In the genomic region with DNA sequence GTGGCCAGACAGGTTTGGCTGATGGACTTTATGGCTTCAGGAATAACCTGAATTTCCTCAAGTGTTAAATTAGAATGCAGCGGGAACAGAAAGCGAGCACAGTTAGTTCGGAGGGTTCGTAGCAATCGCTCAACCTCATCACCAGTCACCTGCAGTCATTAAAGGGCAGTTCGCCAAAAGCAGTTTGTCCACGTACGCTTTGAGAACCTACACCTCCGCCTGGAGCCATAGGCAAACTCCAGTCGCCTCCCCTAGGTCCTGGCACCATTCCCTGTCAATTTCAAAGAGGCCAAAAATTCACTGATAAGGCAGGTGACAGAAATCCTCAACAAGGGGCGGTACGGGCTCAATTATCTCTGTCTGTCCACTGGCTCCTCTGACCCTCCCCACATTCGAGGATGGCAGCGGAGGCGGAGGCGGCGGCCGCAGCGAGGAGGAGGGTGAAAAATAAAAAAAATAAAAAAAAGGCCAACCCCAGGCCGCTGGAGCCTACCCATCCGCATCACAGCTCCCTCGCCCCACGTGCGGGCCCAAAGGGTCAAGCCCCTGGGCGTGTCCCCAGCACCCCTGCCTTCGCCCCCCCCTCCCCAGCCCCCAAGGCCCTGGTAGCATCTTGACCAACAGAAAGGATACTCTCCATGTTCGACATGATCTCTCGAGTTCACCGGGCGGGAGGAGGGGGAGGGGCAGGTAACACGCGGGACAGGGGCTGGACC, we compare ENCODE assay signal across 8 mouse cellular contexts. TPM values are rescaled to one million over a fixed set of nuclear protein-coding genes. Genes with fewer than 3 reads are reported as not detected.
A peak's percentile ranks its signal among the peaks of the same experiment; 100 is the strongest.
DNase-seq lines count a peak whose midpoint lies in the region; ATAC-seq and TF ChIP-seq lines count a peak whose summit lies in the region.

No protein-coding gene starts in this region.

- ATAC-seq in embryonic facial prominence, embryonic 13.5 days (ENCODE audit: insufficient number of reproducible peaks, insufficient read depth, low FRiP score, low TSS enrichment, low read depth) = no peak; the same call in 1 of the 2 replicates
- ATAC-seq in heart, embryonic 14.5 days (ENCODE audit: insufficient number of reproducible peaks, insufficient read depth, low FRiP score, low read depth) = peak; percentile 81
- peak; percentile 76 for ATAC-seq in kidney, postnatal 0 days (replicated peaks; ENCODE audit: low FRiP score, low read depth)
- ATAC-seq in liver, embryonic 16.5 days (ENCODE audit: low read depth) = peak; percentile 65
- ATAC-seq in neural tube, embryonic 13.5 days (ENCODE audit: low read depth) = peak; percentile 83
- no peak for ATAC-seq in inflammation-experienced regulatory T-cells, adult 6 months

- DNase-seq in T-cell, adult 2 months (ENCODE audit: low spot score) = peak; percentile 2
- peak; percentile 32 for DNase-seq in kidney, postnatal 0 days (ENCODE audit: low spot score)

- WGBS in embryonic facial prominence, embryonic 13.5 days = 29% methylated on average over 32 of the region's 32 CpGs
- 19% methylated on average over 32 of the region's 32 CpGs for WGBS in heart, embryonic 14.5 days
- 31% methylated on average over 32 of the region's 32 CpGs for WGBS in kidney, postnatal 0 days
- WGBS in liver, embryonic 16.5 days (ENCODE audit: insufficient replicate concordance) = 23% methylated on average over 32 of the region's 32 CpGs
- WGBS in neural tube, embryonic 13.5 days = 17% methylated on average over 32 of the region's 32 CpGs

- H3K27ac ChIP-seq in embryonic facial prominence, embryonic 13.5 days = no peak overlapping the region
- H3K27ac ChIP-seq in heart, embryonic 14.5 days (replicated peaks in 1 of 2; ENCODE audit: control insufficient read depth in 1 of 2, insufficient read depth in 1 of 2, low read depth in 2 of 2, low read length in 2 of 2) = peak overlapping the region; percentile 60 to 79
- peak overlapping the region; percentile 47; the same call in 1 of the 2 replicates for H3K27ac ChIP-seq in kidney, postnatal 0 days
- H3K27ac ChIP-seq in liver, embryonic 16.5 days (ENCODE audit: low read length) = peak overlapping the region; percentile 41; the same call in 1 of the 2 replicates
- H3K27ac ChIP-seq in neural tube, embryonic 13.5 days (replicated peaks) = peak overlapping the region; percentile 33

- peak overlapping the region; percentile 74 for H3K9ac ChIP-seq in embryonic facial prominence, embryonic 13.5 days
- peak overlapping the region; percentile 76 for H3K9ac ChIP-seq in heart, embryonic 14.5 days (ENCODE audit: low read length)
- peak overlapping the region; percentile 68 for H3K9ac ChIP-seq in kidney, postnatal 0 days (ENCODE audit: low read depth, low read length)
- peak overlapping the region; percentile 76 for H3K9ac ChIP-seq in liver, embryonic 16.5 days (ENCODE audit: low read depth, low read length)
- H3K9ac ChIP-seq in neural tube, embryonic 13.5 days = peak overlapping the region; percentile 76

- no peaks in the 10 kb centered on the region for H3K9me3 ChIP-seq in embryonic facial prominence, embryonic 13.5 days
- no peaks in the 10 kb centered on the region for H3K9me3 ChIP-seq in heart, embryonic 14.5 days (ENCODE audit: control insufficient read depth, low read length)
- no peaks in the 10 kb centered on the region for H3K9me3 ChIP-seq in kidney, postnatal 0 days (replicated peaks; ENCODE audit: low read length)
- no peaks in the 10 kb centered on the region for H3K9me3 ChIP-seq in liver, embryonic 16.5 days (replicated peaks; ENCODE audit: control insufficient read depth, low read length)
- no peaks in the 10 kb centered on the region for H3K9me3 ChIP-seq in neural tube, embryonic 13.5 days

- TF ChIP-seq CTCF in C2C12 (IDR thresholded peaks at IDR 0.05; ENCODE audit: control insufficient read depth, insufficient read depth, insufficient read length) = no peak
- no peak for TF ChIP-seq CTCF in kidney, postnatal 0 days (IDR thresholded peaks at IDR 0.05; ENCODE audit: low read depth)

- H3K27me3 ChIP-seq in C2C12 (ENCODE audit: control insufficient read depth, insufficient read depth, insufficient read length) = no peaks in the 10 kb centered on the region
- no peaks in the 10 kb centered on the region for H3K27me3 ChIP-seq in embryonic facial prominence, embryonic 13.5 days
- H3K27me3 ChIP-seq in heart, embryonic 14.5 days (ENCODE audit: control insufficient read depth, insufficient read depth, low read length) = no peaks in the 10 kb centered on the region
- no peaks in the 10 kb centered on the region for H3K27me3 ChIP-seq in kidney, postnatal 0 days (ENCODE audit: insufficient read depth, low read length)
- no peaks in the 10 kb centered on the region for H3K27me3 ChIP-seq in liver, embryonic 16.5 days (ENCODE audit: control insufficient read depth, insufficient read depth, low read depth, low read length)
- no peaks in the 10 kb centered on the region for H3K27me3 ChIP-seq in neural tube, embryonic 13.5 days

- H3K4me2 ChIP-seq in embryonic facial prominence, embryonic 13.5 days = peak overlapping the region; percentile 60
- H3K4me2 ChIP-seq in heart, embryonic 14.5 days (ENCODE audit: low read length) = peak overlapping the region; percentile 59
- H3K4me2 ChIP-seq in kidney, postnatal 0 days (ENCODE audit: low read length) = peak overlapping the region; percentile 47
- H3K4me2 ChIP-seq in liver, embryonic 16.5 days (ENCODE audit: low read depth, low read length) = peak overlapping the region; percentile 70
- H3K4me2 ChIP-seq in neural tube, embryonic 13.5 days = peak overlapping the region; percentile 58

- no peaks in the 10 kb centered on the region for H3K79me2 ChIP-seq in C2C12 (ENCODE audit: control insufficient read depth, insufficient read depth)

- H3K36me3 ChIP-seq in C2C12 (ENCODE audit: control insufficient read depth, insufficient read depth) = no peaks in the 10 kb centered on the region
- no peaks in the 10 kb centered on the region for H3K36me3 ChIP-seq in embryonic facial prominence, embryonic 13.5 days
- no peaks in the 10 kb centered on the region for H3K36me3 ChIP-seq in heart, embryonic 14.5 days (ENCODE audit: control insufficient read depth, insufficient read depth, low read length)
- H3K36me3 ChIP-seq in kidney, postnatal 0 days (ENCODE audit: insufficient read depth, low read length) = no peaks in the 10 kb centered on the region
- no peaks in the 10 kb centered on the region for H3K36me3 ChIP-seq in liver, embryonic 16.5 days (ENCODE audit: control insufficient read depth, insufficient read depth)
- H3K36me3 ChIP-seq in neural tube, embryonic 13.5 days = no peaks in the 10 kb centered on the region

- H3ac ChIP-seq in C2C12 (ENCODE audit: control insufficient read depth, insufficient read length, low read depth) = peak overlapping the region; percentile 51

- no peaks in the 10 kb centered on the region for H3K79me3 ChIP-seq in C2C12 (ENCODE audit: low read depth)

- H3K4me1 ChIP-seq in embryonic facial prominence, embryonic 13.5 days = no peaks in the 10 kb centered on the region
- H3K4me1 ChIP-seq in heart, embryonic 14.5 days (ENCODE audit: control insufficient read depth in 2 of 2, insufficient read depth in 2 of 2, low read length in 2 of 2) = no peaks in the 10 kb centered on the region
- H3K4me1 ChIP-seq in kidney, postnatal 0 days (replicated peaks; ENCODE audit: insufficient read depth, low read length) = no peaks in the 10 kb centered on the region
- H3K4me1 ChIP-seq in liver, embryonic 16.5 days (ENCODE audit: control insufficient read depth, low read depth, low read length) = no peaks in the 10 kb centered on the region
- H3K4me1 ChIP-seq in neural tube, embryonic 13.5 days (replicated peaks) = 0 out of 2 replicates have a peak, but pooled peaks cover 5% of the 10 kb centered on the region

- H3K4me3 ChIP-seq in C2C12 (ENCODE audit: insufficient read depth, poor library complexity, severe bottlenecking) = peak overlapping the region; percentile 37
- peak overlapping the region; percentile 59 for H3K4me3 ChIP-seq in embryonic facial prominence, embryonic 13.5 days
- H3K4me3 ChIP-seq in heart, embryonic 14.5 days (ENCODE audit: control insufficient read depth in 1 of 2, insufficient read depth in 1 of 2, low read depth in 1 of 2, low read length in 2 of 2) = peak overlapping the region; percentile 61 to 68
- peak overlapping the region; percentile 62 for H3K4me3 ChIP-seq in kidney, postnatal 0 days (replicated peaks; ENCODE audit: low read depth, low read length)
- peak overlapping the region; percentile 74 for H3K4me3 ChIP-seq in liver, embryonic 16.5 days (ENCODE audit: low read depth, low read length)
- peak overlapping the region; percentile 56 for H3K4me3 ChIP-seq in neural tube, embryonic 13.5 days

TF ChIP-seq in C2C12, 6 proteins besides CTCF, POLR2A, EP300 and RAD21:
- TF ChIP-seq MAX (IDR thresholded peaks at IDR 0.05) (no peak), MYOG (IDR thresholded peaks at IDR 0.05; ENCODE audit: control insufficient read depth, extremely low read depth, insufficient read length) (no peak), MYOD1 (IDR thresholded peaks at IDR 0.05; ENCODE audit: control insufficient read depth, insufficient read length, low read depth) (no peak), USF1 (IDR thresholded peaks at IDR 0.05; ENCODE audit: low read depth) (no peak), FOSL1 (IDR thresholded peaks at IDR 0.05; ENCODE audit: insufficient read depth, low read length, poor library complexity, severe bottlenecking) (no peak), CEBPB (IDR thresholded peaks at IDR 0.05; ENCODE audit: low read depth) (no peak)

RNA-seq across cellular contexts. Expression of a gene that starts 0.5 kb away (rescaled TPM):
- polyA plus RNA-seq in C2C12 (2012; fragmentation: generic; extraction: Trizol) = 2.1 TPM
- polyA plus RNA-seq in embryonic facial prominence, embryonic 13.5 days (2015; fragmentation: Nextera tagmentation; extraction: Ambion mirVana) = 11.1 and 12.7 TPM in 2 replicates
- polyA plus RNA-seq in heart, embryonic 14.5 days (2014; fragmentation: Nextera tagmentation; extraction: Ambion mirVana) = 15.3 and 15.6 TPM in 2 replicates
- polyA plus RNA-seq in kidney, postnatal 0 days (2015; fragmentation: Nextera tagmentation; extraction: Ambion mirVana) = 12.0 and 12.3 TPM in 2 replicates
- 8.0 and 9.1 TPM in 2 replicates for polyA plus RNA-seq in liver, embryonic 16.5 days (2015; fragmentation: Nextera tagmentation; extraction: Ambion mirVana)
- polyA plus RNA-seq in neural tube, embryonic 13.5 days (2015; fragmentation: Nextera tagmentation; extraction: Ambion mirVana) = 14.6 and 16.3 TPM in 2 replicates
- polyA plus RNA-seq in inflammation-experienced regulatory T-cells, adult 6 months (2017; shearing (Covaris generic)) = 10 to 100 TPM; 18.3 to 28.6 (median 20.3) TPM

RNA-seq across cellular contexts. Expression of a gene that starts 23.3 kb away (rescaled TPM):
- 0.04 TPM for polyA plus RNA-seq in C2C12 (2012; fragmentation: generic; extraction: Trizol)
- polyA plus RNA-seq in embryonic facial prominence, embryonic 13.5 days (2015; fragmentation: Nextera tagmentation; extraction: Ambion mirVana) = not detected in 2 replicates
- polyA plus RNA-seq in heart, embryonic 14.5 days (2014; fragmentation: Nextera tagmentation; extraction: Ambion mirVana) = 0.90 and 2.1 TPM in 2 replicates
- polyA plus RNA-seq in kidney, postnatal 0 days (2015; fragmentation: Nextera tagmentation; extraction: Ambion mirVana) = 0.26 TPM in 1 of 2 replicates, not detected in the other
- not detected in 2 replicates for polyA plus RNA-seq in liver, embryonic 16.5 days (2015; fragmentation: Nextera tagmentation; extraction: Ambion mirVana)
- not detected in 2 replicates for polyA plus RNA-seq in neural tube, embryonic 13.5 days (2015; fragmentation: Nextera tagmentation; extraction: Ambion mirVana)
- not detected for polyA plus RNA-seq in inflammation-experienced regulatory T-cells, adult 6 months (2017; shearing (Covaris generic))

Comparison
In these comparisons a context has a peak if more than half of its experiments do, and no peak if none do; other contexts are left out.
1. ATAC-seq: peak in heart, embryonic 14.5 days (single experiment), kidney, postnatal 0 days (single experiment), liver, embryonic 16.5 days (single experiment) and neural tube, embryonic 13.5 days (single experiment); none in embryonic facial prominence, embryonic 13.5 days (single experiment) and inflammation-experienced regulatory T-cells, adult 6 months (single experiment).
2. Peak in every context shown above with its lines, with median percentiles within 50 percentile points of each other: H3K4me3 ChIP-seq, H3K4me2 ChIP-seq and H3K9ac ChIP-seq.